Mouse (Mus musculus): ENCODE data around the gene Sort1.

The Sort1 gene

GRCm38 (mm10) chr3:108384425-108384824 lies 100.5 kb downstream of the Sort1 start:
- DNase-seq = no peak

GRCm38 (mm10) chr3:108386186-108386585 lies 102.3 kb downstream of the Sort1 start:
- no peak for DNase-seq

GRCm38 (mm10) chr3:108389111-108389545 lies 105.2 kb downstream of the Sort1 start:
- DNase-seq = peak; percentile 97

- DNase-seq = no peak
Observed at GRCm38 (mm10) chr3:108392299-108392698, 108.4 kb downstream of the Sort1 start.

- DNase-seq = no peak
Observed at GRCm38 (mm10) chr3:108392793-108393192, 108.9 kb downstream of the Sort1 start.

GRCm38 (mm10) chr3:108398281-108398680 lies 114.4 kb downstream of the Sort1 start:
- DNase-seq = no peak

- no peak for DNase-seq
Observed at GRCm38 (mm10) chr3:108400442-108400841, 116.6 kb downstream of the Sort1 start.

- DNase-seq = peak; percentile 96 to 97
Observed at GRCm38 (mm10) chr3:108401692-108402527, 118.0 kb downstream of the Sort1 start.

- no peak for DNase-seq
Observed at GRCm38 (mm10) chr3:108402528-108402920, 118.6 kb downstream of the Sort1 start.

- DNase-seq = no peak
Observed at GRCm38 (mm10) chr3:108405536-108406305, 121.8 kb downstream of the Sort1 start.

GRCm38 (mm10) chr3:108406306-108406885 lies 122.5 kb downstream of the Sort1 start:
- no peak for DNase-seq

GRCm38 (mm10) chr3:108408517-108409008 lies 124.7 kb downstream of the Sort1 start:
- no peak for DNase-seq

GRCm38 (mm10) chr3:108409656-108410358 lies 125.9 kb downstream of the Sort1 start:
- DNase-seq = no peak

GRCm38 (mm10) chr3:108410359-108410714 lies 126.5 kb downstream of the Sort1 start:
- DNase-seq = no peak

All from B cell, adult 2 months (primary cell).